In genomic region chr2:116066057-116066941, GRCm38 (mm10) we compare ENCODE assay signal across 8 mouse cellular contexts. TPM values are rescaled to one million over a fixed set of nuclear protein-coding genes. Genes with fewer than 3 reads are reported as not detected.
DNase-seq lines count a peak whose midpoint lies in the region; ATAC-seq lines count a peak whose summit lies in the region.

No protein-coding gene starts in this region.

- peak overlapping the region; percentile 96 for H3K27ac ChIP-seq in neural tube, embryonic 12.5 days

- DNase-seq in right cerebral cortex, postnatal 14 days, result peak; percentile 46
- no peak for DNase-seq in right cerebral cortex, adult 18-20 months
- peak; percentile 63 for DNase-seq in embryo, embryonic 10.5 days (ENCODE audit: low spot score)
- peak; percentile 52 to 59 for DNase-seq in heart, postnatal 36 days
- DNase-seq in liver, result peak; percentile 17
- no peak for DNase-seq in layer of hippocampus, adult 9-11 months
- no peak for DNase-seq in frontal cortex, postnatal 36 days (ENCODE audit: low spot score in 2 of 2)

- peak overlapping the region; percentile 87 for H3K4me2 ChIP-seq in neural tube, embryonic 12.5 days (replicated peaks)

- H3K9ac ChIP-seq in neural tube, embryonic 12.5 days, result peak overlapping the region; percentile 97

- H3K27me3 ChIP-seq in neural tube, embryonic 12.5 days (replicated peaks), result no peaks in the 10 kb centered on the region

- WGBS in neural tube, embryonic 12.5 days, result under 1% methylated on average over 36 of the region's 36 CpGs

- intact Hi-C loops in heart, postnatal 36 days (cut with DNase I), result no loop called here

- H3K9me3 ChIP-seq in neural tube, embryonic 12.5 days, result no peaks in the 10 kb centered on the region

- peak overlapping the region; percentile 82 for H3K4me3 ChIP-seq in neural tube, embryonic 12.5 days

- no peaks in the 10 kb centered on the region for H3K36me3 ChIP-seq in neural tube, embryonic 12.5 days

- no peaks in the 10 kb centered on the region; the same call in 1 of the 2 replicates for H3K4me1 ChIP-seq in neural tube, embryonic 12.5 days

- ATAC-seq in neural tube, embryonic 12.5 days (ENCODE audit: low FRiP score, low read depth), result peak; percentile 18

RNA-seq across cellular contexts. Expression of gene Meis2, which starts 0.7 kb away (rescaled TPM):
- total RNA-seq in heart, postnatal 36 days (2021), result 10 to 100 TPM; 20.8 to 27.4 TPM
- polyA plus RNA-seq in neural tube, embryonic 12.5 days (2016; fragmentation: Nextera tagmentation; extraction: Ambion mirVana), result 108 and 120 TPM in 2 replicates

Comparison
In these comparisons a context has a peak if more than half of its experiments do, and no peak if none do; other contexts are left out.
1. DNase-seq: peak in right cerebral cortex, postnatal 14 days (single experiment), embryo, embryonic 10.5 days (single experiment), heart, postnatal 36 days (2 of 2) and liver (single experiment); none in right cerebral cortex, adult 18-20 months (single experiment), layer of hippocampus, adult 9-11 months (single experiment) and frontal cortex, postnatal 36 days (0 of 2).